Comparison of ENCODE assay signal across 12 mouse cellular contexts in genomic region chr17:80174699-80175385, GRCm38 (mm10). TPM values are rescaled to one million over a fixed set of nuclear protein-coding genes. Genes with fewer than 3 reads are reported as not detected.
DNase-seq lines count a peak whose midpoint lies in the region; ATAC-seq and TF ChIP-seq lines count a peak whose summit lies in the region.
"Had no signal": no experiment of that assay in that cellular context is flagged by ENCODE, and none has a peak within 500 bp of the region (broad histone marks: within the 10 kb centered on the region; RNA-seq: fewer than 3 reads in every experiment).

No protein-coding gene starts in this region.

- H3K4me2 ChIP-seq in kidney, postnatal 0 days (ENCODE audit: low read length) = no peak overlapping the region
- H3K4me2 ChIP-seq: neural tube, embryonic 12.5 days had no signal

- H3K27ac ChIP-seq in kidney, postnatal 0 days = no peak overlapping the region
- no peak overlapping the region for H3K27ac ChIP-seq in kidney, adult 2 months (ENCODE audit: insufficient read depth, low read depth, low read length)
- no peak overlapping the region for H3K27ac ChIP-seq in gastrocnemius, adult 2 months
- H3K27ac ChIP-seq: neural tube, embryonic 12.5 days had no signal

- intact Hi-C loops in gastrocnemius, adult 2 months (cut with DNase I) = no loop called here

- 54% methylated on average over 19 of the region's 19 CpGs for WGBS in kidney, postnatal 0 days
- 54% methylated on average over 19 of the region's 19 CpGs for WGBS in kidney, adult 2 months

- H3K4me1 ChIP-seq in kidney, postnatal 0 days (replicated peaks; ENCODE audit: insufficient read depth, low read length) = 0 out of 2 replicates have a peak, but pooled peaks cover 6% of the 10 kb centered on the region
- no peaks in the 10 kb centered on the region for H3K4me1 ChIP-seq in kidney, adult 2 months (ENCODE audit: control insufficient read depth, insufficient read depth, low read length)
- H3K4me1 ChIP-seq: neural tube, embryonic 12.5 days had no signal

- H3K36me3 ChIP-seq in kidney, postnatal 0 days (ENCODE audit: insufficient read depth, low read length) = no peaks in the 10 kb centered on the region
- H3K36me3 ChIP-seq in kidney, adult 2 months (ENCODE audit: control insufficient read depth, insufficient read depth, low read length) = no peaks in the 10 kb centered on the region
- H3K36me3 ChIP-seq: neural tube, embryonic 12.5 days had no signal

- H3K9ac ChIP-seq in kidney, postnatal 0 days (ENCODE audit: low read depth, low read length) = no peak overlapping the region
- H3K9ac ChIP-seq: neural tube, embryonic 12.5 days had no signal

- no peaks in the 10 kb centered on the region for H3K27me3 ChIP-seq in kidney, postnatal 0 days (ENCODE audit: insufficient read depth, low read length)
- H3K27me3 ChIP-seq in kidney, adult 2 months (replicated peaks; ENCODE audit: control insufficient read depth, insufficient read depth, low read length) = no peaks in the 10 kb centered on the region
- H3K27me3 ChIP-seq: neural tube, embryonic 12.5 days had no signal

- no peaks in the 10 kb centered on the region for H3K9me3 ChIP-seq in kidney, postnatal 0 days (replicated peaks; ENCODE audit: low read length)
- H3K9me3 ChIP-seq: neural tube, embryonic 12.5 days had no signal

- peak; percentile 11 for DNase-seq in kidney, postnatal 0 days (ENCODE audit: low spot score)
- no peak for DNase-seq in kidney, adult 2 months
- peak; percentile 85 for DNase-seq in CD4-positive helper T cell, adult 2 months (ENCODE audit: low read depth, low spot score)
- peak; percentile 80 for DNase-seq in ZHBTc4 (ENCODE audit: low read depth, low spot score)
- no peak for DNase-seq in layer of hippocampus, adult 9-11 months
- no peak for DNase-seq in ovary, adult 18-20 months (ENCODE audit: low spot score)
- no peak for DNase-seq in gastrocnemius, adult 2 months
- DNase-seq: gastrocnemius, postnatal 25 days; kidney, adult 9 months had no signal

- no peak for TF ChIP-seq POLR2A in kidney, adult 2 months (IDR thresholded peaks at IDR 0.05; ENCODE audit: low read depth, low read length)

- no peak for TF ChIP-seq CTCF in kidney, postnatal 0 days (IDR thresholded peaks at IDR 0.05; ENCODE audit: low read depth)
- TF ChIP-seq CTCF in kidney, adult 2 months (conservative IDR thresholded peaks at IDR 0.05; ENCODE audit: insufficient read depth, insufficient read length, low read depth, low read length) = no peak
- no peak for TF ChIP-seq CTCF in gastrocnemius, adult 2 months (IDR thresholded peaks at IDR 0.05)

- ATAC-seq in kidney, postnatal 0 days (replicated peaks; ENCODE audit: low FRiP score, low read depth) = 0 out of 2 replicates have a peak, but pooled peaks have one; percentile 10
- peak; percentile 67 for ATAC-seq in monocyte, adult 5-6 weeks (replicated peaks; ENCODE audit: insufficient number of reproducible peaks, low FRiP score, low TSS enrichment, poor library complexity, severe bottlenecking)

- no peak overlapping the region for H3K4me3 ChIP-seq in kidney, postnatal 0 days (replicated peaks; ENCODE audit: low read depth, low read length)
- H3K4me3 ChIP-seq in kidney, adult 2 months (ENCODE audit: insufficient read depth, low read depth, low read length) = no peak overlapping the region
- H3K4me3 ChIP-seq in gastrocnemius, adult 2 months = no peak overlapping the region
- H3K4me3 ChIP-seq: neural tube, embryonic 12.5 days had no signal

RNA-seq across cellular contexts. Expression of gene Srsf7, which starts 32.3 kb away (rescaled TPM):
- 422 and 451 TPM in 2 replicates for polyA plus RNA-seq in kidney, postnatal 0 days (2015; fragmentation: Nextera tagmentation; extraction: Ambion mirVana)
- polyA plus RNA-seq in kidney, adult 2 months (2012; rRNA removed) = 26.5 and 34.3 TPM in 2 replicates
- total RNA-seq in monocyte, adult 5-6 weeks (2017) = 262 to 315 TPM (median 271 TPM) in 3 replicates
- 10 to 100 TPM; 29.3 to 32.9 TPM for total RNA-seq in gastrocnemius, adult 2 months (2021)

RNA-seq across cellular contexts. Expression of gene Ttc39d, which starts 32.4 kb away (rescaled TPM):
- polyA plus RNA-seq in kidney, postnatal 0 days (2015; fragmentation: Nextera tagmentation; extraction: Ambion mirVana) = not detected in 2 replicates
- polyA plus RNA-seq in kidney, adult 2 months (2012; rRNA removed) = 0.04 and 0.05 TPM in 2 replicates
- total RNA-seq in monocyte, adult 5-6 weeks (2017) = 0.11 TPM in 1 of 3 replicates, not detected in the others
- total RNA-seq in gastrocnemius, adult 2 months (2021) = not detected
- total RNA-seq: gastrocnemius, postnatal 25 days; liver, adult 2 months had no signal
- polyA plus RNA-seq: liver, adult 2 months; neural tube, embryonic 12.5 days had no signal

RNA-seq across cellular contexts. Expression of gene Galm, which starts 47.6 kb away (rescaled TPM):
- 25.4 and 29.7 TPM in 2 replicates for polyA plus RNA-seq in kidney, postnatal 0 days (2015; fragmentation: Nextera tagmentation; extraction: Ambion mirVana)
- polyA plus RNA-seq in kidney, adult 2 months (2012; rRNA removed) = 115 and 124 TPM in 2 replicates
- total RNA-seq in monocyte, adult 5-6 weeks (2017) = 2.5 to 7.3 TPM (median 2.7 TPM) in 3 replicates
- 1 to 10 TPM; 2.3 to 2.6 TPM for total RNA-seq in gastrocnemius, adult 2 months (2021)

RNA-seq across cellular contexts. Expression of gene Gemin6, which starts 49.4 kb away (rescaled TPM):
- polyA plus RNA-seq in kidney, postnatal 0 days (2015; fragmentation: Nextera tagmentation; extraction: Ambion mirVana) = 29.7 and 32.1 TPM in 2 replicates
- 2.5 and 2.9 TPM in 2 replicates for polyA plus RNA-seq in kidney, adult 2 months (2012; rRNA removed)
- 2.4 to 12.1 TPM (median 7.7 TPM) in 3 replicates for total RNA-seq in monocyte, adult 5-6 weeks (2017)
- total RNA-seq in gastrocnemius, adult 2 months (2021) = 1 to 10 TPM; 6.0 to 7.4 TPM

Comparison
In these comparisons a context has a peak if more than half of its experiments do, and no peak if none do; other contexts are left out.
1. DNase-seq: peak in kidney, postnatal 0 days (single experiment), CD4-positive helper T cell, adult 2 months (single experiment) and ZHBTc4 (single experiment); none in kidney, adult 2 months (single experiment), layer of hippocampus, adult 9-11 months (single experiment), ovary, adult 18-20 months (single experiment) and gastrocnemius, adult 2 months (single experiment).